Mouse (Mus musculus): Measurements from ENCODE around the gene Cfl1. TPM values are rescaled to one million over a fixed set of nuclear protein-coding genes. Genes with fewer than 3 reads are reported as not detected.

The Cfl1 gene
- polyA plus RNA-seq, 1 experiment from 2014 or later = 1,610 TPM

DNA sequence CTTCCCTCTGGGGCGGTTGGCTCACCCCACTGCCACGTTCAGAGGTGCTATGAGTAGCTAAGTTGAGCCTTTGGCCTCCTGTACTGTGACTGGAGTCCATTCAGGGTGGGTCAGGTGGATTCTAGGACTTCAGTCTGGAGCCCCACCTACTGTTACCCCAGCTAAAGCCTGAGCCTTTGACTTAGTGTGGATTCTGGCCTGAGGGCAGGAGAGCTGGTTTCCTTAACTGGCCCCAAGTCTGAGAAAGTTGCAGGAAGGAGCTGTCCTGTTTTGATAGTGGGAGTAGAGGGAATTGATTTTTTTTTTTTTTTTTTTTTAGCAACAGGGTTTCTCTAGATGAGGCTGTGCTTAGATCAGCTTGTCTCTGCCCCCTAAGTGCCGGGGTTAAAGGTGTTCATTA is 4.1 kb downstream of the Cfl1 start:
- ATAC-seq (no peak), DNase-seq (ENCODE audit: low read depth, low spot score) (no peak)
- CTCF ChIA-PET = interaction anchor here (1.6 kb wide), 1 partner anchor 35 kb away, joined by 3 read pairs; no protein-coding TSS in a partner anchor
- in situ Hi-C loops (cut with MboI; ENCODE audit: low pct_unique_long_range_greater_than_20kb) = no loop called here
- POLR2A ChIA-PET = interaction anchor here (0.8 to 1.2 kb wide), 2 partner anchors 9 to 16 kb away, joined by 7 read pairs; partner anchors contain the start of genes 1700020D05Rik and Snx32
- H3K27me3 ChIP-seq = no peaks in the 10 kb centered on the region
- no peak for TF ChIP-seq CTCF (IDR thresholded peaks at IDR 0.05)

DNA sequence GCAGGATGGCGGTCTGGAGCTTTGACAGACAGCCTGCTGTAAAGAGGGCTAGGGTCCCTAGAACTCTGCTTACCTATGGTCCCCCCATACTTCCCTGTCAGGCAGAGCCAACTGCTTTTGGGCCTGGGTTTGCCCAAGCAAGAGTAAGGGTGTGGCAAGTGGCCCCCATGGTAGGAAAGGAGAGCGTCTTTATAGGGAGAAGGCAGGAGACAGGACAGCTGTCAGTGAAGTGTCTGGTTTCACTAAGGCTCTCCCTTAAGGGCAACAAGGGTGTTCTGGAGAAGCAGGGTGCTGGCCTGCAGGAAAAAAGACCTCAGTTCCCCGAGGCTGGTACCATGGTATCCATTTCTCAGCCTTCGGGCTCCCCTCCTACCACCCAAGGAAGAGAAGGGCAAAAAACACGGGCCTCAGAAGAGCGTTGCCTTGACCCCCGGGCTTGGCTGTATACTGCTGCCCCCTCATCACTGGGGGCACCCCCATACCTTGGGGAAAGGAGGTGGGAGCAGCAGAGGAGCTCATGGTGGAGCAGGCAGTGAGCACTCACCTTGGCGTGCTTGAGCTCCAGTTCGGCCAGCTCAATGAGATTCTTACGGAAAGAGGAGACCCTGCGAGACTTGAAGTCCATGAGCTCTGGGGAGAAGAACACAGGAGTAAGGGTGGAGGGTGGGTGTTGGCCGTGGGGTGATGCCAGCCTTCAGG is 5.2 kb downstream of the Cfl1 start:
- DNase-seq (ENCODE audit: low read depth, low spot score) = no peak
- ChIA-PET CTCF (interaction anchor here (0.8 to 1.5 kb wide), 4 partner anchors 13 to 34 kb away, joined by 3 to 4 read pairs (median 3); no protein-coding TSS in a partner anchor), POLR2A (interaction anchor here (1.5 kb wide), 1 partner anchor 7 kb away, joined by 5 read pairs; the partner anchor contains the start of gene Mus81)
- no peak for ATAC-seq
- TF ChIP-seq CTCF (IDR thresholded peaks at IDR 0.05) = no peak
- in situ Hi-C loops (cut with MboI; ENCODE audit: low pct_unique_long_range_greater_than_20kb) = no loop called here
- no peaks in the 10 kb centered on the region for H3K27me3 ChIP-seq

DNA sequence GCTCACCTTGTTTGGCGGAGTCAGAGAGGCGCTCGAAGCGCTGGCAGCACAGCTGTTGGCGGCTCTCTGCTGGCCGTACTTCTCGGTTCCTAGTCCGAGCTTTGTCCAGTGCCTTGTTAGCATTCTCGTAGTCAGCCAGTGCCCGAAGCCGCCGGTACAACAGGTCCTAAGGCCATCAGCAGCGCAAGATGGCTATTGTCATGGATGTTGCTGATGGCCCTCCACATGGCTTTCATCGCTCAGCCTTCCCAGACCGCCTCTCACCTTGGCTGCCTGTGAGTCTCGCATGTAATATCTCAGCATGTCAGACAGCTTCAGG is 5.8 kb downstream of the Cfl1 start:
- ATAC-seq = no peak
- TF ChIP-seq CTCF (IDR thresholded peaks at IDR 0.05) = no peak
- ChIA-PET CTCF (interaction anchor here (0.8 to 1.5 kb wide), 4 partner anchors 13 to 34 kb away, joined by 3 to 4 read pairs (median 3); no protein-coding TSS in a partner anchor), POLR2A (interaction anchor here (1.5 kb wide), 1 partner anchor 8 kb away, joined by 5 read pairs; the partner anchor contains the start of gene Mus81)
- DNase-seq (ENCODE audit: low read depth, low spot score) = no peak
- in situ Hi-C loops (cut with MboI; ENCODE audit: low pct_unique_long_range_greater_than_20kb) = no loop called here
- H3K27me3 ChIP-seq = no peaks in the 10 kb centered on the region

DNA sequence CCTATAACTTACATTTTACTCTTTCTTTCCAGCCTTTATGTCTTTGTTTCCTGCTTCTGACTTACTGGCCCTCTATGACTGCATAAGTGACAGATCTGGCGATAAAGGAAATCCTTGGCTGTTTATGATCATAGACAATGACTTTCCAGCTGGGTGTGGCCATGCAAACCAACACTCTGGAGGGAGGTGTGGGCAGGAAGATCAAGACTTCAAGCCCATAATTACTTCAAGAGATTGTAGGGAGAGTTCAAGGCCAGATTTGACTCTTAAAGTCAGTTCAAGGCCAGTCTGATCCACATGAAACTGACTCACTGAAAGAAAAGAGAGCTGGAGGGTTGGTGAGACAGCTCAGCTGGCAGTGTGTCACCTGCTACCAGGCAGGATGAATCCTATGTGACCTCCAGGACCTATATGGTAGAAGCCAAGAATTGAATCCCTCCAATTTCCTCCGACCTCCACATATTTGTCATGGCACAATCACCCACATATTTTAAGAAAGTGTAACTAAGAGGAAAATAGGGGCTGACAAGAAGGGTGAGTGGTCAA is 10.1 kb downstream of the Cfl1 start:
- DNase-seq (ENCODE audit: low read depth, low spot score) = no peak
- POLR2A ChIA-PET = no interaction called here
- in situ Hi-C loops (cut with MboI; ENCODE audit: low pct_unique_long_range_greater_than_20kb) = no loop called here
- CTCF ChIA-PET = interaction anchor here (1.1 kb wide), 1 partner anchor 12 kb away, joined by 4 read pairs; the partner anchor contains the start of gene Mus81
- no peaks in the 10 kb centered on the region for H3K27me3 ChIP-seq
- no peak for ATAC-seq
- TF ChIP-seq CTCF (IDR thresholded peaks at IDR 0.05) = no peak

DNA sequence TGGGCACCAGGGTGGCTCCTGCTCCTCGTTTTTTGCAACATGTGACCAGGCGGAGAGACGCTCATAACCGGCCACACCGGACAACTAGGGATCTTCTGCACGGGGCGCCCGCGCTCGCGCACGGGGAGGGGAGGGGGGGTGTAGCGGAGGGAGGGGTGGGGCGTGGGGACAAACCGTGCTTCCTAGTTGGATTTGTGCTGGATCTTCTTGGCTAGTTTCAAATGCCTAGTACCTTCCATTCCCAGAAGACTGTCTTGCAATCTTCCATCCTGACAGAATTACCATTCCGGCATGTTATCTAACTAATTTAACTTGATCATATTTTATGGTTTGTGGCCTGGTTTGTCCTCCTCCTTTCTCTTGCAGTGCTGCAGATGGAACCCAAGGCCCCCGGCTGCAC is 13.4 kb downstream of the Cfl1 start, which contains the start of gene 1700020D05Rik:
TSS of gene 1700020D05Rik (minus strand) at position 101 of the 400 bp plus-strand sequence.
- DNase-seq (ENCODE audit: low read depth, low spot score) (no peak), ATAC-seq (no peak)
- in situ Hi-C loops (cut with MboI; ENCODE audit: low pct_unique_long_range_greater_than_20kb) = no loop called here
- TF ChIP-seq CTCF (IDR thresholded peaks at IDR 0.05) = no peak
- no peaks in the 10 kb centered on the region for H3K27me3 ChIP-seq
- ChIA-PET CTCF (interaction anchor here (1.1 kb wide), 1 partner anchor 26 kb away, joined by 4 read pairs; no protein-coding TSS in a partner anchor), POLR2A (interaction anchor here (1.5 kb wide), 1 partner anchor 9 kb away, joined by 7 read pairs; no protein-coding TSS in a partner anchor)

DNA sequence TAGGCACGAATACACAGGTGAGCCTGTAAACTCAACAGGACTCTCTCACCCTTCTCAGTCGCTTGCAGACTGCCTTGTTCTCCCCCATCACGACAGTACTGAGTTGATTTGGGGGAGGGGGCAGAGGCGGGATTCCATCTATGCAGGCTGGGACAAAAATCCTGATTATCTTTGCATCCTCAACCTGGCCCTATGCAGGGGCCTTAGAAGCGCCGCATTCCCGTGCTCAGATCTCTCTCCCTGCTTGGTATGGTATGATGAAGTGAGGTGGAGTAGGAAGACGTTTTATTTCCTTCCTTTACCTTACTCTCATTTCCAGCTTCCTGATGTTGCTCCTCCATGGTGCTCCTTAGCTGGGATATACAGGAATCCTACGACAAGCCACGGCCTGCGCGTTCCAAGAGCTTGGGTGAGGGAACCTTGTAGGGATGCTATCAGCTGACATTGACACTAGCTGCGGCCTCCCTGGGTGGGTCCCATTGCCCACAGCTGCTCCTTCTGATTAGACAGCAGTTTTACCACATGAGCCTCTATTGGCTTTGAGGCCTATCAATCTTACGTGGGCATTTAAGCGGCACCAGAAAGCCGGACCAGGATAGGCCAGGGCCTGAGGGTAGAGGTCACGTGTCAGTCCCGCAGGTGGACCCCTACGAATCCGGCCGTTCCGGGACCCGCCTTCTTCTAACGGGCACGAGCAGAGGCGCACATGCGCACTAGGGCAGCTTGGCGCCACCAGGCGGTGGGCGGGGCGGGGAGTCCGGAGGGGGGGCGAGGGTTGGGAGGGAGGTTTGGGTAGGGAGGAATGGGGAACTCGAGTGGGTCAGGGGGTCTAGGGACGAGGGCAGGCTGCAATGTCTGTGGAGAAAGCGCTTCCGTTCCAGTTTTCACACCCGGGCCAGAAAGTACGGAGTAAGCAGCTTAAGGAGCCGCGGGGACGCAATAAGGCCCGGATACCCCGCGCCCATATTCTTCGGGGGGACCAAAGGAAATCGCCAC is 20.1 kb downstream of the Cfl1 start, which contains the start of gene Snx32:
TSS of gene Snx32 (minus strand) at position 508 of the 996 bp plus-strand sequence.
- ATAC-seq (peak; percentile 100), DNase-seq (ENCODE audit: low read depth, low spot score) (peak; percentile 94)
- in situ Hi-C loops (cut with MboI; ENCODE audit: low pct_unique_long_range_greater_than_20kb) = no loop called here
- TF ChIP-seq CTCF (IDR thresholded peaks at IDR 0.05) = peak; percentile 24
- POLR2A ChIA-PET = interaction anchor here (0.6 to 2.2 kb wide), 6 partner anchors 12 to 61 kb away, joined by 3 to 7 read pairs (median 3); no protein-coding TSS in a partner anchor
- no peaks in the 10 kb centered on the region for H3K27me3 ChIP-seq
- CTCF ChIA-PET = interaction anchor here (1.0 to 3.0 kb wide), 4 partner anchors 12 to 57 kb away, joined by 3 to 13 read pairs (median 6); partner anchors contain the start of genes Ap5b1 and Mus81

DNA sequence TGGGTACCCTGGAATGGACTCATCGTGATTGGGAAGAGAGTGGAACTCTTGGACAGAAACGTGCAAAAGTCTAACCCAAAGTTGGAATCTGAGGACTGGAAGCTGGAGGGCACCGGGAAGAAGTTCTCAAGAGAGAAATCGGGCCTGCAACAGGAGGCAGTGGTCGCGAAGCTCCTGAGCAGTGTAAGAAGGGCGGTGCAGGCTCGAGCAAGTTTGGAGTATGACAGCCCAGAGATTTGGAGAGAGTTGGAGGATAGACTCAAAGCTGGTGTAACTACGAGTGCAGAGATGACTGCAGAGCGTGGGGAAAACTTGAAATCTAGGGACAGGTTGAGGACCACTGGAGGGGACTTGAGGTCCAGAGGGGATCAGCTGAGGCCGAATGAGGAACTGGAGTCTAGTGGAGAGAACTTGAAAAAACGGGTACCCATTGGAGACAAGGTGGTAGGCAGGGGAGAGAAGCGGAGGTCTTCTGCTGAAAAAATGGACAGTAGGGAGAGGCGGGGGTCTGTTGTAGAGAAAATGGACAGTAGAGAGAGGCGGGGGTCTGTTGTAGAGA is 20.9 kb downstream of the Cfl1 start:
- in situ Hi-C loops (cut with MboI; ENCODE audit: low pct_unique_long_range_greater_than_20kb) = no loop called here
- H3K27me3 ChIP-seq = no peaks in the 10 kb centered on the region
- POLR2A ChIA-PET = interaction anchor here (0.7 to 2.2 kb wide), 5 partner anchors 10 to 26 kb away, joined by 3 to 7 read pairs (median 3); no protein-coding TSS in a partner anchor
- TF ChIP-seq CTCF (IDR thresholded peaks at IDR 0.05) = no peak
- ATAC-seq = no peak
- DNase-seq (ENCODE audit: low read depth, low spot score) = no peak
- CTCF ChIA-PET = interaction anchor here (1.0 to 3.0 kb wide), 3 partner anchors 15 to 56 kb away, joined by 3 to 13 read pairs (median 9); partner anchors contain the start of genes Ap5b1 and Mus81

DNA sequence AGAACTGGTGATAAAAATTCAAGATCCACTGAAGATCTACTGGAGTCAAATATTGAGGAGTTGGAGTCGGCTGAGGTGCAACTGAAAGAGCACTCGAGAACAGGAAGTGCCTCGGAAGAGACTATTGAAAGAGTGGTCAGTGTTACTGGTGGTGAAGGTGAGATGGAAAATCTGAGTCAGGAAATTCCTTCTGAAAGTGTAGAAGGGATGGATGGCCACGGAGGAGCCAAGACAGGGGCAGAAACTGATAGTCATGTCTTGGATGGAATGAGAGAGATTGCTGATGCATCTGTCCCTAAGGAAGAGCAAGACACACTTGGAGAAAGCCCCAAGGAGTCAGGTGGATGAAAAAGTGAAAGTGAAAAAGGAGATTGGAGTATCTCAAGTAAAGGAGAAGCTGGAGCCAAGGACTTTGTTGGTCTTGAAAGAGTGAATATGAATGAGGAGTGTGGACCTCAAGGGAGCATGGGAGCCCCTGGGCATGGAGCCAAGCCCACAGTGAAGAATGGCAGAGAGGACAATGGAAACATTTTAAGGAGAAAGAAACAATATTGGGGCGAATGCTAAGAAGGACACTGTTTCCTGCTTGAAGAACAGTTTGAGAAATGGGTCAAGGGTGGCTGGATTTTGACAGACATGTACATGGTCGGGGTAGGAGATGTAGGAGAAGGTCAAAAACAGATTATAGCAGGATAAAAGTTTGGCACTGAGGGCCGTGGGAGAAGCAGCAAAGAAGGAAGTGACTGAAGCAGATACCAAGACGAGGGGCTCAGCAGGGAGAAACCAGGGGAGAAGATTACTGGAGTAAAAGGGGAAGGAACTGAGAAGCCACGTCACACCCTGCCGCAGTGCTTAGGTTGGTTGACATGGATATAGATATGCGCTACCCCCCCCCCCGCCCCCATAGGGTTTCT is 22.1 kb downstream of the Cfl1 start:
- ATAC-seq (no peak), DNase-seq (ENCODE audit: low read depth, low spot score) (no peak)
- H3K27me3 ChIP-seq = no peaks in the 10 kb centered on the region
- in situ Hi-C loops (cut with MboI; ENCODE audit: low pct_unique_long_range_greater_than_20kb) = no loop called here
- ChIA-PET CTCF (interaction anchor here (1.0 kb wide), 1 partner anchor 18 kb away, joined by 4 read pairs; no protein-coding TSS in a partner anchor), POLR2A (interaction anchor here (0.5 to 0.9 kb wide), 2 partner anchors 9 to 42 kb away, joined by 3 to 4 read pairs; no protein-coding TSS in a partner anchor)
- TF ChIP-seq CTCF (IDR thresholded peaks at IDR 0.05) = no peak

DNA sequence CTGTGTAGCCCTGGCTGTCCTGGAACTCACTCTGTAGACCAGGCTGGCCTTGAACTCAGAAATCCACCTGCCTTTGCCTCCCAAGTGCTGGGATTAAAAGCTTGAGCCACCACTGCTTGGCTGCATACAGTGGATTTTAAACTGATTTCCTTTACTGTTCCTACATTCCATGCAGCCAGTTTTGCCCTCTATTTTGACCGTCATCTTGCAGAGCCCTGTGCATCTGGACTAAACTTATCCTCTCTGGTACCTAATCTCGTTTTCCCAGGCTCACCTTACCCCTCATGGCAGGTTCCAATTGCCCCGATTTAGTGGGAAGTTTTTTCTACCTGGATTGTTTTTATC is 22.7 kb downstream of the Cfl1 start:
- no peak for TF ChIP-seq CTCF (IDR thresholded peaks at IDR 0.05)
- ChIA-PET CTCF (no interaction called here), POLR2A (interaction anchor here (0.5 kb wide), 1 partner anchor 42 kb away, joined by 3 read pairs; no protein-coding TSS in a partner anchor)
- no peaks in the 10 kb centered on the region for H3K27me3 ChIP-seq
- no peak for DNase-seq (ENCODE audit: low read depth, low spot score)
- in situ Hi-C loops (cut with MboI; ENCODE audit: low pct_unique_long_range_greater_than_20kb) = no loop called here
- ATAC-seq = no peak
